Mouse (Mus musculus) megakaryocyte, embryonic 14.5 days (primary cell): ENCODE measurements around the gene Macrod1.

Experiments used
- FLI1 ChIP-seq: IDR thresholded peaks from 2 replicates; pipeline ENCODE4 v1.6.1; 2012; ENCODE audit warnings: low read length, inconsistent platforms, mixed read lengths
- GATA1 ChIP-seq: IDR thresholded peaks from 3 replicates; pipeline ENCODE4 v1.6.1; 2012; ENCODE audit warnings: mixed read lengths, low read length, inconsistent platforms, borderline replicate concordance

GRCm38 (mm10) chr19:7017541-7018457 lies 38.8 kb upstream of the Macrod1 start:
- TF ChIP-seq GATA1 (peak; percentile 92), FLI1 (peak; percentile 93)
